Mouse (Mus musculus) forebrain, embryonic 14.5 days (tissue): ENCODE results near the gene Tspan11. TPM values are rescaled to one million over a fixed set of nuclear protein-coding genes. Genes with fewer than 3 reads are reported as not detected.

Experiments used
- ATAC-seq: fragments of 200-750 bp; cut with Nextera tagmentation; 2 replicates; pipeline ENCODE4 v1.8.0; 2017; ENCODE audit warnings: mild to moderate bottlenecking, moderate library complexity
- DNase-seq: peaks from one replicate; pipeline ENCODE4 v3.0.0-alpha.2; 2015; ENCODE audit warnings: low spot score
- H3K27ac ChIP-seq: fragments of 300-500 bp; sonication (generic); 2 replicates; pipeline ENCODE4 v1.5.1; 2014; ENCODE audit warnings: low read depth, mild to moderate bottlenecking, control low read depth, low read length, moderate library complexity
- H3K27me3 ChIP-seq: fragments of 300-500 bp; sonication (generic); replicated peaks from 2 replicates; pipeline ENCODE4 v1.6.1; 2014; ENCODE audit warnings: low read length, control low read depth, mixed read lengths; ENCODE audit not compliant: control insufficient read depth, insufficient read depth
- H3K36me3 ChIP-seq: fragments of 300-500 bp; sonication (generic); 2 replicates; pipeline ENCODE4 v1.6.1; 2014; ENCODE audit warnings: low read length, control low read depth; ENCODE audit not compliant: control insufficient read depth, insufficient read depth
- H3K4me1 ChIP-seq: fragments of 300-500 bp; sonication (generic); 2 replicates; pipeline ENCODE4 v1.6.1; 2014; ENCODE audit warnings: antibody characterized with exemption, low read length, control low read depth; ENCODE audit not compliant: control insufficient read depth, insufficient read depth
- H3K4me2 ChIP-seq: fragments of 300-500 bp; sonication (generic); 2 replicates; pipeline ENCODE4 v1.6.1; 2014; ENCODE audit warnings: mild to moderate bottlenecking, control low read depth, low read length
- H3K4me3 ChIP-seq: fragments of 300-500 bp; sonication (generic); 2 replicates; pipeline ENCODE4 v1.5.1; 2014; ENCODE audit warnings: low read depth, low read length, control low read depth
- H3K9ac ChIP-seq: fragments of 300-500 bp; sonication (generic); 2 replicates; pipeline ENCODE4 v1.6.1; 2014; ENCODE audit warnings: mild to moderate bottlenecking, low read length, control low read depth, moderate library complexity
- H3K9me3 ChIP-seq: fragments of 300-500 bp; sonication (generic); replicated peaks from 2 replicates; pipeline ENCODE4 v1.6.1; 2016; ENCODE audit warnings: low read length, control low read depth, mixed read lengths; ENCODE audit not compliant: control insufficient read depth
- WGBS: fragments of 180-500 bp; shearing (Covaris S2); extraction: QIAGEN DNeasy Blood & Tissue Kit; methylation state at CpG from one replicate; pipeline ENCODE4 v1.1.7; 2014; 5-methylcytosine and 5-hydroxymethylcytosine counted together
- polyA plus RNA-seq: library from polyadenylated mRNA; unstranded; fragments of >200 nt; fragmentation: Nextera tagmentation; extraction: Ambion mirVana; gene quantifications from 2 replicates; pipeline ENCODE4 v1.2.1, GENCODE M21; 2014

The Tspan11 gene
- polyA plus RNA-seq, 1 experiment from 2014 or later, result 10.5 TPM

- 11% methylated on average over 16 of the region's 16 CpGs for WGBS
- ATAC-seq, result peak; percentile 30; the same call in 1 of the 2 replicates
Measured at GRCm38 (mm10) chr6:127853771-127854687, 33.4 kb upstream of the Tspan11 start.

GRCm38 (mm10) chr6:127854688-127855013, 32.7 kb upstream of the Tspan11 start:
- Histone ChIP-seq H3K9ac (no peak overlapping the region), H3K4me2 (no peak overlapping the region), H3K27ac (no peak overlapping the region), H3K4me1 (peaks cover 17% of the 10 kb centered on the region), H3K36me3 (no peaks in the 10 kb centered on the region), H3K27me3 (no peaks in the 10 kb centered on the region), H3K9me3 (no peaks in the 10 kb centered on the region), H3K4me3 (no peak overlapping the region)
- 97% methylated on average over 2 of the region's 2 CpGs for WGBS
- DNase-seq (no peak), ATAC-seq (no peak)

More at GRCm38 (mm10) chr6:127853771-127854687, 33.4 kb upstream of the Tspan11 start:
- no peaks in the 10 kb centered on the region for H3K9me3 ChIP-seq
- no peaks in the 10 kb centered on the region for H3K27me3 ChIP-seq
- peak; percentile 68 for DNase-seq
- no peaks in the 10 kb centered on the region for H3K36me3 ChIP-seq
- peak overlapping the region; percentile 21; the same call in 1 of the 2 replicates for H3K4me2 ChIP-seq
- H3K4me3 ChIP-seq, result no peak overlapping the region
- peaks cover 17% of the 10 kb centered on the region for H3K4me1 ChIP-seq
- no peak overlapping the region for H3K9ac ChIP-seq
- H3K27ac ChIP-seq, result no peak overlapping the region

- peaks cover 17% of the 10 kb centered on the region for H3K4me1 ChIP-seq
- H3K9me3 ChIP-seq, result no peaks in the 10 kb centered on the region
- no peak overlapping the region for H3K4me3 ChIP-seq
- peak; percentile 84 for ATAC-seq
- DNase-seq, result peak; percentile 81
- H3K27me3 ChIP-seq, result no peaks in the 10 kb centered on the region
- peak overlapping the region; percentile 45; the same call in 1 of the 2 replicates for H3K27ac ChIP-seq
- no peak overlapping the region for H3K4me2 ChIP-seq
- H3K9ac ChIP-seq, result no peak overlapping the region
- no peaks in the 10 kb centered on the region for H3K36me3 ChIP-seq
- 16% methylated on average over 9 of the region's 9 CpGs for WGBS
Measured at GRCm38 (mm10) chr6:127855711-127856295, 31.6 kb upstream of the Tspan11 start.

- no peaks in the 10 kb centered on the region; the same call in 1 of the 2 replicates for H3K4me1 ChIP-seq
- no peak overlapping the region for H3K4me2 ChIP-seq
- ATAC-seq (no peak), DNase-seq (no peak)
- H3K9ac ChIP-seq, result no peak overlapping the region
- 22% methylated on average over 9 of the region's 9 CpGs for WGBS
- H3K4me3 ChIP-seq, result no peak overlapping the region
- H3K36me3 ChIP-seq, result no peaks in the 10 kb centered on the region
- H3K27me3 ChIP-seq, result no peaks in the 10 kb centered on the region
- H3K27ac ChIP-seq, result no peak overlapping the region
- H3K9me3 ChIP-seq, result no peaks in the 10 kb centered on the region
Measured at GRCm38 (mm10) chr6:127861951-127862350, 25.4 kb upstream of the Tspan11 start.

GRCm38 (mm10) chr6:127865391-127865790, 22.0 kb upstream of the Tspan11 start:
- Histone ChIP-seq H3K36me3 (no peaks in the 10 kb centered on the region), H3K9me3 (no peaks in the 10 kb centered on the region), H3K4me1 (no peaks in the 10 kb centered on the region; the same call in 1 of the 2 replicates), H3K4me2 (no peak overlapping the region), H3K27me3 (no peaks in the 10 kb centered on the region), H3K9ac (no peak overlapping the region), H3K27ac (no peak overlapping the region), H3K4me3 (no peak overlapping the region)
- ATAC-seq (no peak), DNase-seq (no peak)
- 89% methylated on average over 4 of the region's 4 CpGs for WGBS

- no peak for DNase-seq
- 83% methylated on average over 8 of the region's 8 CpGs for WGBS
- H3K9me3 ChIP-seq, result no peaks in the 10 kb centered on the region
- no peak overlapping the region for H3K9ac ChIP-seq
- no peaks in the 10 kb centered on the region for H3K27me3 ChIP-seq
- H3K4me2 ChIP-seq, result no peak overlapping the region
- H3K36me3 ChIP-seq, result no peaks in the 10 kb centered on the region
- H3K4me1 ChIP-seq, result no peaks in the 10 kb centered on the region
- no peak for ATAC-seq
- no peak overlapping the region for H3K27ac ChIP-seq
- no peak overlapping the region for H3K4me3 ChIP-seq
Measured at GRCm38 (mm10) chr6:127868546-127868945, 18.8 kb upstream of the Tspan11 start.

GRCm38 (mm10) chr6:127869121-127869520, 18.3 kb upstream of the Tspan11 start:
- Histone ChIP-seq H3K4me3 (no peak overlapping the region), H3K4me2 (no peak overlapping the region), H3K4me1 (no peaks in the 10 kb centered on the region), H3K9me3 (no peaks in the 10 kb centered on the region), H3K27ac (no peak overlapping the region), H3K27me3 (no peaks in the 10 kb centered on the region), H3K9ac (no peak overlapping the region), H3K36me3 (no peaks in the 10 kb centered on the region)
- WGBS, result 85% methylated on average over 7 of the region's 7 CpGs
- ATAC-seq (no peak), DNase-seq (no peak)

- Histone ChIP-seq H3K9me3 (no peaks in the 10 kb centered on the region), H3K4me2 (no peak overlapping the region), H3K36me3 (no peaks in the 10 kb centered on the region), H3K9ac (no peak overlapping the region), H3K27ac (no peak overlapping the region), H3K27me3 (no peaks in the 10 kb centered on the region), H3K4me1 (no peaks in the 10 kb centered on the region), H3K4me3 (no peak overlapping the region)
- DNase-seq, result no peak
- WGBS, result 69% methylated on average over 12 of the region's 12 CpGs
- ATAC-seq, result no peak
Measured at GRCm38 (mm10) chr6:127870345-127871324, 16.8 kb upstream of the Tspan11 start.
